Mouse (Mus musculus) cortical plate, adult 2 months (tissue): Measurements from ENCODE around the gene Ptprg.

Source experiments
- CTCF ChIP-seq: fragments of 200-500 bp; IDR thresholded peaks from 2 replicates; pipeline ENCODE4 v1.5.1; 2011; ENCODE audit warnings: mild to moderate bottlenecking, control low read depth, low read length; ENCODE audit not compliant: insufficient read depth; ENCODE audit errors: extremely low read depth
- POLR2A ChIP-seq: fragments of 200-500 bp; IDR thresholded peaks from 2 replicates; pipeline ENCODE4 v1.6.1; 2011; ENCODE audit warnings: mild to moderate bottlenecking, low read length, control low read depth; ENCODE audit not compliant: insufficient read depth; ENCODE audit errors: extremely low read depth

DNA sequence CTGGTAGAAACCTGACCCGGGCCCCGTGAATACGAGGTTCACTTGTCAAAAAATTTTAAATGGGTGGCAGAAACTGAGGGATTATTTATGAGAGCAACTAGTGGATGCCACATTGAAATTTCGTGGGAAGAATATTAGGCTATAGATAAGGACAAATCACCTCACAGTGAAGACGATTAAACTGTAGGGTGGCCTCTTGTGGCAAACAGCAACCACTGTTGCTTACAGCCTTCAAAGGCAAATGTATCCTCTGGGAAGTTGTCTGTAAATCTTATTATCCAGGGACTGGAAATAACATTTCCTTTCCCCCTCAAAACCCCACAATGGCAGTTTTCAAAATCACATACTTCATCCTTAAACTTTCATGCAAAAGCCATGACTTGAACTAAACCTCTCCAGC is 253.3 kb downstream of the Ptprg start:
- TF ChIP-seq CTCF: no peak
- TF ChIP-seq POLR2A: no peak
